Mouse (Mus musculus) heart, adult 18-20 months (tissue): ENCODE data around the gene Cideb. TPM values are rescaled to one million over a fixed set of nuclear protein-coding genes. Genes with fewer than 3 reads are reported as not detected.
A peak's percentile ranks its signal among the peaks of the same experiment; 100 is the strongest.

Experiments used
- DNase-seq, 2 experiments: peaks; one replicate each; pipeline ENCODE4 v3.0.0; 2021 to 2022; ENCODE audit warnings: mixed read lengths in 1 of 2
- total RNA-seq, 2 experiments: library from RNA; stranded (reverse); gene quantifications; 2 replicates each; pipeline ENCODE4 v1.2.3; 2021

Cideb gene
- total RNA-seq, 2 experiments from 2014 or later = 2.0 TPM

DNA sequence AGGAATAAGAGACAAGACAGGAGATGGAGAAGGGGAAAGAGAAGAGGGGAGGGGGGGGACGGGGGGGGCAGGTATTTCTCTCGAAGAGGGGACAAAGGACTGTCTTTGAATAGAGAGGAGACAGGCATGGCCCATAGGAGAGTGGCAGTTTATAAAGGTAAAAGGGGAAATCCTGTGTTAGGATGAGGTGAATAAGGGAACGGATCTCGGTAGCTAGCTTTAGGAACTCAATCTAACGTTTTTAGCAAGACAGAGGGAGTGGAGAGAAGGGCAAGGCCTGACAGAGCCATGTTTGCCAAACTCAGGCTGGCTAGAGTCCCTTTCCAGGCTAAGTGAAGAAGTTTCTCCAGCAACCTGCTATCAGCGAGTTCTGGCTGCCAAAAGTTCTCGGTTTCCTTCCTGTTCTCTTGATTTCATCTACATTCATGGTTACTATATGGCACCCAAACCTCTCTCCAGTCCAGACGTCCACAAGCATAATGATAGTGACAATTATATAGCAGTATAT, 35.8 kb downstream of the Cideb start:
- no peak for DNase-seq

DNA sequence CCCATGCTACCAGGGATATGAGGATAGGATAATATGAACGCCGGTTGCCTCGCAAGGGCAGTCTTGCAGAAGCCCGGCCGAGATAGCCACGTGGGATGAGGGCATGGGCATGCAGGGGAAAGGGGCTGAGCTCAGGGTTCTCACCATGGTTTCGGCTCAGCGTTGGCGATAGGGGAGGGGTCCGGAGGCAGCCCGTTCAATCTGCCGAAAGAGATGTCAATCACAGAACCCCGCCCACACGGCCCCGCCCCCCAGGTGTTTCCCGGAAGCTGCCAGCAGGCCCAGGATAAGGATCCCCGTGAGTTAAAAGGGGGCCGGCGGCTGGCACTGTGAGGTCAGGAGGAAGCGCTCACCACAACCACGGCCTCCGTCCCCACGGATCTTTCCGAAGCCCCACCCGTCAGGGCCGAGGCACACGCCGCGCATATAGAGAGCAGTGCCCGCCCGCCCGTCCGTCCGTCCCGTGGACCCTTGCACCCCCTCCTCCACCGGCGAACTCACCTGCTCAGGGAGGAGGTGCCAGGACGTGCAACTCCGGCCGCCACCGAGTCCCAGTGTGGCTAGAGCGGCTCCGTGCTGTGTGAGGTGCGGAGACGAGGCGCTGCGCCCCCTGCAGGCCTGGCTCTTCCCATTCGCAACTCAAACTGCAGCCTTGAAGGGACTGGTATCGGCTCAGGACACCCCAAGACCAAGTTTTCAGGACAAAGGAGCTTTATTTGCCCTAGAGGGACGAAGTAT, 36.4 kb downstream of the Cideb start, which contains the start of gene Rabggta:
TSS of gene Rabggta (minus strand) at position 564 of the 738 bp plus-strand sequence.
- peak; percentile 92 for DNase-seq

DNA sequence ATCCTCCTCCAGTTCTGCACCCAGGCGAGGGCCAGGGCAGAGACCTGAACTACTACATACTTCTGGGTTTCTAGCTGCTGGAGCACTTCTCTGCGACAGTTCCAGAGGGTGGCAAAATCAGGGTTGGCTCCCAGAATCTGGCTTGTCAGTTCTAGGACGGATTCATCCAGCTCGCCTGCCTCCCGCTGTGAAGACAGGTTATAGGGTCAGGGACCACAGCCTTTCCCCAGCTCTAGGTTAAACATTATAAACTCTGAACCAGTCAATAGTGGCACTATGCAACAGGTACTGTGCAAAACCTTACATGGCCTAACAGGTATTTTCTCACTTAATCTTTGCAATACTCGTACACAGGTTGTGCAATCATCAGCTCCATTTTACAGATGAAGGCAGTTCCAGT, 37.2 kb downstream of the Cideb start:
- no peak for DNase-seq

DNA sequence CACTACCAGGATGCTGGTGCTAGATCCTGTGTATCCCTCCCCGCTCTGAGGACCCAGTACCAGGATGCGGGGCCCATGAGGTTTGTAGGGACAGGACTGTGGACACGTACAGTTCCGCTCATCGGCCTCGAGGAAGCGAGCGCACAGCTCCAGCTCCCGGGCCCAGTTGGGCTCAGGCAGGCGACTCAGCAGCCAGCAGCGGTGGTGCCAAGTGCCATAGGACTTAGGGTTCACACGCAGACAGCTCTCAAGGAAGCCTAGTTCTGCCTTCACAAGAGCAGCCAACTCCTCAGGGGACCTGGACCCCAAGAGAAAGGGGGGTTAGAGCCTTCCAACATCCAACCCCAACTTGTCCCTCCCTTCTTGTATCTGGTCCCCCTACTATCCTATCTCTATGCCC, 37.6 kb downstream of the Cideb start:
- DNase-seq = no peak

DNA sequence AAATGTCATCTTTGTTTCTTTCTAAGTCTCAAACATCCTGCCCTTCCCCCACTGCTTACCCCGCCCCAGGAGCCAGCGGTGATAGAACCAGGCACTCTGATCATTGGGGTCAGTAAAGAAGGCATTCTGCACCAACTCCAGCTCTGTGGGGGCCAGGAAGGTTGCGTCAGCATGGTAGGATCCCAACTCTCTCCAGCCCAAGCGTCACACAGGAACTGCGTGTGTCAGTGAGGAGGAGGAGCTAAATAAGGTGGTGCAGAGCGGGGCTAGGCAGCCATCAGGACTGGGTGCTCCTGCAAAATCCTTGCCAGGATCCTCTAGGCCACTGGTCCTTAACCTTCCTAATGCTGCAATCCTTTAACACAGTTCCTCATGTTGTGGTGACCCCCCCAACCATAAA, 38.5 kb downstream of the Cideb start:
- DNase-seq = no peak

DNA sequence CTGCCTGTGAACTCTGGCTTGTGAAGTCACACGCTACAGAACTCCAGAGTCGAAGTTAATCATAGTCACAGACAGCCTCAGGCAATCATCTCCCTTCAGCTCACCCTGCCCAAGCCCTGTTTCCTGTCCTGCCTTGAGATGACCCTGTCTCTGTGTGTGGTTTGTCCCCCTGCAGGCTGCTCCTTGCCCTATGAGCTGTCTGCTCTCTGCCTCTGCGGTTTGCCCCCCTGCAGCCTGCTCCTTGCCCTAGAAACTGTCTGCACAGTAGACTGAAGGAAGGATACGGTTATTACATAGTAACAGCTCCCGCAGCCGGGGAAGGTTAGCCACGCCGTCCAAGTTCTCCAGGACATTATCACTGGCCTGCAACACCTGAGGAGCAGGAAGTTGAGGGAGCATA, 41.4 kb downstream of the Cideb start:
- no peak for DNase-seq

DNA sequence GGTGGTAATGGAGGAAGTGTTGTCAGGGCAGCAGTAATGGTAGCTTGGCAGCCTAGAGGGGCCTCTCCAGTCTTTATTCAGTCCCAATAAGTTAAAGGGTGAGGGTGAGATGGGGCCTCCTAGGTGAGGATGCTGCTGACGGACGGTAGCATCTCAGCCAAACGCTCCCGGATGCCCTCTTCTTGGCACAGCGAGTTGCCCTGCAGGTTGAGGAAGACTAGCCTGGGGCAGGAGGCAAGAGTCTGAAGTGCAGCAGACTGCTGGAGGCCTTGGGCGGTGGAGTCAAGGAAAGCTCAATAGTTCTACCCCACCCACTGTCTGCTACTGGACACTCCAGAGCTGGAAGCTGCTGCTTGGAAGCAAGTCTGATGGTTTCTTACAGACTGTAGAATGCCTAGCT, 42.0 kb downstream of the Cideb start:
- no peak for DNase-seq

DNA sequence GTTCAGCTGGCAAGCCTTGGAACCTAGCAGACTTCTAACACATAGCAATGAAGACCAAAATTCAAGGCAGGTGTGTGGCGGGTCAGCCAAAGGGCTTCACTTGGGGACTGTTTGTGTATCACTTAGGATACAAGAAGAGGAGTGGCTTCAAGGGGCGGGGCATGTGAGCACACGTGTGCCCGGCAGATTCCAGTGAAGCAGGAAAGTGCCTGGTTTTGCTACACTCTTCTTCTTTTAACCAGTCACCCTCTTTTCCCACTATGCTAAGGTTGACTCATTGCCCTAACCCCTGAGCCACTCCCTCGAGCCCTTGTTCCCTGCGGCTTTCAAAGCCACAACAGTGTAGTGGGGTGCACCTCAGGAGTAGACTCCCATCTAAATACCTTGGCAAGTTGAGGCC, 43.4 kb downstream of the Cideb start:
- DNase-seq = no peak

DNA sequence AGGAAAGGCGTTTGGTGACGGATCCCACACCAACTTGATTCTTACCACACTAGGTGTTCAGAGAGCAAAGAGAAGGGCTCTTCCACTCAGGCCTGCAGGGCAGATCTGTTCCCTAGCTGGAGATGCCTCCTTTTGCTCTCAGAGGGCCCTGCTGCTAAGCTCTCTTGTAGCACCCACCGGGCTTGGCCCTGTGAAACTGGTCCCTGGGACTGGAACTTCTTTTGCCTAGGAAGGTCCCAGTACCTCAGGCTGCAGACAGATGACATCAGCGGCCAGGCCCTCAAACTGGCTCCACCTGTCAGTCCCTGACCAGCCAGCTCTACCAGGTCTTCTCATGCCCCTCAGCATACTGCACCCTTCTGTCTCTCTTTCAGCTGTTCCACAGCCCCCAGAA, 44.5 kb downstream of the Cideb start, which contains the start of gene Tgm1:
TSS of gene Tgm1 (minus strand) at position 198 of the 394 bp plus-strand sequence.
- no peak for DNase-seq

DNA sequence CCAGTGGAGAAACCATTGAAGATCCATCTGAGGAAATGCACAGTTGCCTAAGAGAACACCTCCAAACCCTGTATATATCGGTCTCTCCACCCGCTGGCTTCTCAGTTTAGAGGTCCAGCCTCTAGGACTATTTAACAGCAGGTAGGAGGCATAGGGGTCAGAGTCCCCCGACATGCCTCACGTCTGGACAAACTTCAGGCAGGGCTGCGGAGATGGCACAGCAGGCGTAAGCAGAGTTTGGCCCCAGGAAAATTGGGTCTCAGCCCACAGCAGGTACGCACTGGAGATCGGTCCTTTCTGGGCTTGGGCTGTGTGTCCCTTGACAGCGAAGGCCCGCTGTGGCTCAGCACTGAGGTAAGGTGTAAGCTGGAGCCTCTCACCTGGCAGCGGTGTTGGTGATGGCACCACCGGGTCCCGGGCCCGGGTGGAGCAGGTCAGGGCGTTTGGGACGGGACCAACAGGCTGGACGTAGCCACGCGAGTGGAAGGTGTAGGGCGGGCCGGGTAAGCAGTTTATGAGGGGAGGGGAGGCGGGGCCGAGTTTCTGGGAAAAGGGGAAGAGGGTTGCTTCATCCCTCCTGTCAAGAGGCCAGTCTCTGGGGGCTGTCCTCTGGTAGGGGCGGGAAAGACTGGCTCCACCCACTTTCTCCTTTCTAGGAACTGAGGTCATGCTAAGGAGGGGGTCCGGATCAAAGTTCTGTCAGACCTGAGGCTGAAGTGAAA, 45.1 kb downstream of the Cideb start:
- DNase-seq = peak; percentile 49 to 67

DNA sequence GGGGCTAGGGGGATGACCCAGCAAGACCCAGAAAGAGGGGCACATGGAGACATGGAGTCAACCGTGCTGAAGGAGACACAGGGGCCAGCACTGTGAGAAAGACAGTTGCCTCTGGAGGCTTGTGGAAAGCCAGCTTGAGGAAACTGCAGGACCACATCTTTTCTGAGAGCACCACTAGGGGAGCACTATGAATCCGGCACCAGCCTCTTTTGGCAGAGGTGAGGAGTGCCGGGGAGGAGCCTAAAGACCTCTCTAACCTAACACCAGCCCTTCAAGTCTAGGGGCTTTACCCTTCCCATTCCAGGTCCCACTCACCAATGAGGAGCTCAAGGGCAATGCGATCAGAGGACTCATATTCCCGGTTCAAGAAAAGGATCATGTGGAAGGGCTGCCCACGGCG, 46.5 kb downstream of the Cideb start:
- no peak for DNase-seq

DNA sequence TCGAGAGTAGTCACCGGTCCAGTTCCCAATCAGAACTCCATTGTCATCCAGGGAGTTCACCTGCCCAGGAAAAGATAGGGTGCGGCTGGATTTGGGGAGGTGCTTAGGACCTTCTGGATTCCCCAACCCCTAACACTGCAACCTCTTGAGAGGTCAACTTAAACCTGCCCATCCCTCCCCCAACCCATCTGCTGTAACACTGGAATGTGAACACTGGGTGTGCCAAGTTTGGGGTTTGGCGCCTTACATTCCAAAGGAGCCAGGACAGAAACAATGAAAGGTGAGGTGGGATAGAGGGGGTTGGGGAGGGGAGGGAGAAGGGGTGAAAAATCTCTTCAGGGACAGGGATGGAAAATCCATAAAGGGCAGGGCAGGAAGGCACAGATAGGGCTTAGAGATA, 48.7 kb downstream of the Cideb start:
- DNase-seq = no peak

DNA sequence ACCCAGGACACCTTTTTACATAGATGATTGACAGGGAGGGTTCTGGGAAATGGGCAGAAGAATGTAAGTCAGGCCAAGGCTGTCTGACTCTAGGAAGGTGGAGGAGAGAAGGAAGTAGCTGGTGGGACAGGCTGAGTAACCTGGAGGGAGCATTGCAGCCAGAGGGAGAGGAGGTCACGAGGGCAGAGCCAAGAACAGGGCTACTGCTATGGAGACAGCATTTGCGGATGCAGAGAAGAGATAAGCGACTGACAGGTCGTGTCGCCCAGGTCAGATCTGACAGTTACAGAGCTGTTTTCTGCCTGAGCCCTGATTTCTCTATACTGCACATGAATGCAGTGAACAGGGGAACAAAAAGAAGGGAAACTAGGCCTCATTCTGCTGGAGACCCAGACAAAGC, 50.9 kb downstream of the Cideb start:
- DNase-seq = no peak

DNA sequence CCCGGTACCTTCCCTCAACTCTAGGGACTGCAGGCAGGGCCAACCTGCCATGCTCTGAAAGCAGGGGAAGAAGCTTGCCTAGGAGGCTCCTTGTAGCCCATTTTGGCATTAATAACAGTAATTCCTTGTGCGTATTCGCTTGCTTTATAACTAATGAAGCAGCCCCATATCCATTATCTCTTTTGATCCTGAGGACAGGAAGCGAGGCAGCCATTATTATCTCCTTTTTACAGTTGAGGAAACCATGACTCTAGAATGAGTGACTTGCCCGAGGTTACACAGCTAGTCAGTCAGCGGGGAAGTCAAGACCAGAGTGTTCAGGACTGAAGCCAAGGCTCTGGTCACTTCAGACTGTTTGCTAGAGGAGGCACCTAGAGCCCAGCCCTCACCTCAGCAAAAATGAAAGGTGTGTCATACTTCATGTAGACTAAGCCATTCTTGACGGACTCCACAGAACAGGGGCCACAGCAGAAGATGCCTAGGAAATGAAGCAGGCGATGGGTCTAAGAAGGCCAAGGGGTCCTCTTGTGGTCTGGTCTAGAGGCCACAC, 52.1 kb downstream of the Cideb start:
- DNase-seq = no peak

Other genes with a start within 250 kb of the Cideb start
- gene Cpne6, start 248.0 kb downstream of the Cideb start, total RNA-seq = not detected
- gene Nrl, start 233.5 kb downstream of the Cideb start, total RNA-seq = not detected
- 1 to 10 TPM; 8.3 to 9.4 TPM for gene Pck2, start 218.2 kb downstream of the Cideb start, total RNA-seq
- 100 to 1,000 TPM; 147 to 152 TPM for gene Dcaf11, start 198.5 kb downstream of the Cideb start, total RNA-seq
- gene A730061H03Rik, start 198.1 kb downstream of the Cideb start, total RNA-seq = not detected
- 100 to 1,000 TPM; 172 to 176 TPM for gene Fitm1, start 182.8 kb downstream of the Cideb start, total RNA-seq
- 100 to 1,000 TPM; 276 to 319 TPM for gene Psme1, start 180.3 kb downstream of the Cideb start, total RNA-seq
- gene Emc9, start 173.2 kb downstream of the Cideb start, total RNA-seq = 10 to 100 TPM; 66.8 to 70.0 TPM
- gene Psme2, start 167.3 kb downstream of the Cideb start, total RNA-seq = 100 to 1,000 TPM; 142 to 145 TPM
- gene Rnf31, start 166.8 kb downstream of the Cideb start, total RNA-seq = 10 to 100 TPM; 25.4 to 29.9 TPM
- gene Irf9, start 154.9 kb downstream of the Cideb start, total RNA-seq = 10 to 100 TPM in 1 of 2 experiments, 1 to 10 TPM in 1; 8.9 to 11.0 TPM
- gene Rec8, start 140.4 kb downstream of the Cideb start, total RNA-seq = under 1 TPM; 0.22 to 0.62 TPM
- 10 to 100 TPM; 51.3 to 64.8 TPM for gene Ipo4, start 122.5 kb downstream of the Cideb start, total RNA-seq
- 1 to 10 TPM; 1.4 to 2.3 TPM for gene Gm49378, start 120.6 kb downstream of the Cideb start, total RNA-seq
- 10 to 100 TPM; 39.7 to 42.3 TPM for gene Tm9sf1, start 114.7 kb downstream of the Cideb start, total RNA-seq
- gene Tssk4, start 108.3 kb downstream of the Cideb start, total RNA-seq = under 1 TPM; 0.42 to 0.54 TPM
- 10 to 100 TPM; 47.1 to 58.8 TPM for gene Mdp1, start 98.0 kb downstream of the Cideb start, total RNA-seq
- 10 to 100 TPM in 1 of 2 experiments, 1 to 10 TPM in 1; 8.7 to 10.8 TPM for gene Gmpr2, start 86.5 kb downstream of the Cideb start, total RNA-seq
- 100 to 1,000 TPM; 250 to 257 TPM for gene Nedd8, start 86.3 kb downstream of the Cideb start, total RNA-seq
- 10 to 100 TPM; 10.1 to 12.1 TPM for gene Tinf2, start 76.6 kb downstream of the Cideb start, total RNA-seq
- under 1 TPM; 0.25 to 0.44 TPM for gene Tgm1, start 44.5 kb downstream of the Cideb start, total RNA-seq
- gene Rabggta, start 36.2 kb downstream of the Cideb start, total RNA-seq = 10 to 100 TPM; 14.8 to 15.8 TPM
- gene Dhrs1, start 12.8 kb downstream of the Cideb start, total RNA-seq = 10 to 100 TPM; 39.8 to 42.6 TPM
- gene Nop9, start 12.8 kb downstream of the Cideb start, total RNA-seq = 10 to 100 TPM in 1 of 2 experiments, 1 to 10 TPM in 1; 7.7 to 11.9 TPM
- gene Ltb4r2, start 3.0 kb upstream of the Cideb start, total RNA-seq = under 1 TPM; 0.21 to 0.25 TPM
- gene Ltb4r1, start 7.5 kb upstream of the Cideb start, total RNA-seq = under 1 TPM; 0.25 to 0.41 TPM
- gene Adcy4, start 25.6 kb upstream of the Cideb start, total RNA-seq = 10 to 100 TPM; 15.7 to 17.3 TPM
- 1 to 10 TPM; 1.6 to 2.9 TPM for gene Ripk3, start 30.4 kb upstream of the Cideb start, total RNA-seq
- 1 to 10 TPM; 2.5 to 4.0 TPM for gene Nfatc4, start 64.7 kb upstream of the Cideb start, total RNA-seq
- gene Nynrin, start 95.6 kb upstream of the Cideb start, total RNA-seq = 1 to 10 TPM; 7.2 to 7.4 TPM
- not detected for gene Cbln3, start 125.9 kb upstream of the Cideb start, total RNA-seq
- 10 to 100 TPM in 1 of 2 experiments, 1 to 10 TPM in 1; 8.6 to 10.0 TPM for gene Khnyn, start 126.5 kb upstream of the Cideb start, total RNA-seq
- gene Sdr39u1, start 141.8 kb upstream of the Cideb start, total RNA-seq = 100 to 1,000 TPM; 119 to 138 TPM
- 1 to 10 TPM; 1.6 to 2.5 TPM for gene Cma1, start 186.2 kb upstream of the Cideb start, total RNA-seq
- not detected for gene Cma2, start 192.5 kb upstream of the Cideb start, total RNA-seq